Mouse (Mus musculus): ENCODE results near the gene Arvcf. TPM values are rescaled to one million over a fixed set of nuclear protein-coding genes. Genes with fewer than 3 reads are reported as not detected.
A peak's percentile ranks its signal among the peaks of the same experiment; 100 is the strongest.

The Arvcf gene
- polyA plus RNA-seq, 1 experiment = 52.3 TPM

DNA sequence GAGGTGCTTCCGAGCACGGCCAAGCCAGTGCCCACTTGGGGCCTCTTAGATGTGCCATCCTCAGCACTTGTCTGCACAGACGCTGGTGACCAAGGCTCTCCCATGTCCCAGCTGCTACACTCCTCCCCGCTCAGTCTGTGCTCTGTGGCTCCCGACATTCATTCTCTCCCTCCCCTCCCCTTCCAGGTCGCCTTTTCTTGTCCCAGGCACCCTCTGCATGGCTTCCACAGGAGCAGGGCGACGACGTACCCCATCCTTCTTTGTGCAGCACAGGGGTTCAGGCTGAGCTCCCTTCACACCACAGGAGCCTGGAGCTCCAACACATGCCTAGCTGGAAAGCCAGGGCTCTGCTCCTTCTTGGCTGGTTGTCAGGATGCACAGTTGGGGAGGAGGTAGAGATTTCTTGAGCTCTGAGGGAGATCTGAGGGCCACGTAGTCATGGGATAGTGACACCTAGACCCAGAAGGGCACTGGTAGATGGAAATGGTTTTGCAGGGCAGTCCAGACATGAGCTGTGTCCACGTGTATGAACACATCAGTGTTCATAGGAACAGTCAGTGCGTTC, 1.9 kb downstream of the Arvcf start:
- Histone ChIP-seq H3K4me1 (replicated peaks; ENCODE audit: control insufficient read depth, insufficient read depth, low read length) (peaks cover 7% of the 10 kb centered on the region; the same call in 1 of the 2 replicates), H3K27me3 (ENCODE audit: control insufficient read depth, insufficient read depth, low read length) (peaks cover 14% of the 10 kb centered on the region), H3K4me3 (ENCODE audit: control insufficient read depth, insufficient read depth, low read length) (no peak overlapping the region), H3K27ac (ENCODE audit: control insufficient read depth, insufficient read depth, low read length) (no peak overlapping the region), H3K36me3 (ENCODE audit: control insufficient read depth, insufficient read depth, low read length) (no peaks in the 10 kb centered on the region)
- WGBS = 91% methylated on average over 12 of the region's 12 CpGs
- TF ChIP-seq CTCF (IDR thresholded peaks at IDR 0.05; ENCODE audit: borderline replicate concordance, control insufficient read depth, extremely low read depth, insufficient read depth, low read length, poor library complexity) = no peak
- TF ChIP-seq POLR2A (IDR thresholded peaks at IDR 0.05; ENCODE audit: control insufficient read depth, extremely low read depth, insufficient read depth, low read length, poor library complexity) = no peak
- DNase-seq = no peak

DNA sequence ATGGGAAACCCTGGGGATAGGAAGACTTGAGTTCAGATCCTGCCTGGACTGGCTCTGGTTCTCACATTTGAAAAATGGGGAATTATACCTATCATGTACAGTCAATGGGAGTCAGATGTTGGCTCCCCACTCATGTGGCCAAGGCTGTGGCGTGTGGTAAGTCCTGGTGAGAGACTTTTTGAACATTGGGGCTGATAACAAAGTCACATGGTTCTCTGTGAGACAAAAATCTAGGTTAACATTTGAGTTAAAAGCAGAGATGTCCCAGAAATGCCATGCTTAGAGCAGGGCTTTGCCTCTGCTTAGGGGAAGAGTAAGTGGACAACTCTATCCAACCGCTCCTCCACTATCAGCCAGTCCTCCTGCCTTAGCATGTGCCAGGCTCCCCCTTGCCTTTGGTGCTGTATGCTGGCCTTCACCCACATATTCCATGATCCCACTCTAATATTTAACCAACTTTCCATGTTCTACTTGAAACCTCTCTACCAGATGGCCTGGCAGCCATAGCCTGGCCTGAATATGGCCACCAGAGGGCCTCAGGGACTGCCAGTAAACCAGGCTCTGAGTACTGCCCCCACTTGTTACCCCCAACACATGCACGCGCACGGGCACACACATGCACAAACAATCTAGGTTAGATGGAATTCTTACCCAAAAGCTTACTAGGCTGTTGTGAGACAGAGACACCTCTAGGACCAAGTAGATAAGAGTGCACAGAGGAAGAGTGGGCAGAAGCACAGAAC, 3.5 kb downstream of the Arvcf start:
- Histone ChIP-seq H3K36me3 (ENCODE audit: control insufficient read depth, insufficient read depth, low read length) (no peaks in the 10 kb centered on the region), H3K27me3 (ENCODE audit: control insufficient read depth, insufficient read depth, low read length) (peaks cover 14% of the 10 kb centered on the region), H3K4me3 (ENCODE audit: control insufficient read depth, insufficient read depth, low read length) (no peak overlapping the region), H3K27ac (ENCODE audit: control insufficient read depth, insufficient read depth, low read length) (no peak overlapping the region), H3K4me1 (replicated peaks; ENCODE audit: control insufficient read depth, insufficient read depth, low read length) (peaks cover 7% of the 10 kb centered on the region; the same call in 1 of the 2 replicates)
- peak; percentile 32 for DNase-seq
- 51% methylated on average over 5 of the region's 5 CpGs for WGBS
- TF ChIP-seq POLR2A (IDR thresholded peaks at IDR 0.05; ENCODE audit: control insufficient read depth, extremely low read depth, insufficient read depth, low read length, poor library complexity) = no peak
- peak; percentile 53; the same call in 1 of the 2 replicates for TF ChIP-seq CTCF (IDR thresholded peaks at IDR 0.05; ENCODE audit: borderline replicate concordance, control insufficient read depth, extremely low read depth, insufficient read depth, low read length, poor library complexity)

DNA sequence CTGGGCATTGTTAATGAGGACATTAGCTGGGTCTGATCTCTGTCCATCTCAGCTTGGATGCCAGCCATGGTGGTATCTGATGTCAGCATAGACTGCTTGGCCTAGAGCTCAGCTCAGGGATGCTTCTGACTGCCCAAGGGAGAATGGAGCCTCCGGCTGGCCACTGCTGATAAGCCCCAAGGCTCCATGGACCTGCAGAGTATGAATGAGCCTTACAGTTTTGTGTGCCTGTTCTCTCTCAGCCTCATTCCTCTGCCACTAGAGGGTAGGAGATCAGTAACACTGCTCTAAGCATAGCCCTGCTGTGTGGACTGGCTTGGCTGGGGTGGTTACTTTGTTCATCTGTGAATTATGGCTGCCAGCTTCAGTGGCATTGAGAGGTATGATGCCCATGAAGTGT, 5.1 kb downstream of the Arvcf start:
- 95% methylated on average over 1 of the region's 1 CpGs for WGBS
- Histone ChIP-seq H3K36me3 (ENCODE audit: control insufficient read depth, insufficient read depth, low read length) (no peaks in the 10 kb centered on the region), H3K4me1 (replicated peaks; ENCODE audit: control insufficient read depth, insufficient read depth, low read length) (peaks cover 3% of the 10 kb centered on the region; the same call in 1 of the 2 replicates), H3K27ac (ENCODE audit: control insufficient read depth, insufficient read depth, low read length) (no peak overlapping the region), H3K27me3 (ENCODE audit: control insufficient read depth, insufficient read depth, low read length) (peaks cover 14% of the 10 kb centered on the region), H3K4me3 (ENCODE audit: control insufficient read depth, insufficient read depth, low read length) (no peak overlapping the region)
- no peak for TF ChIP-seq CTCF (IDR thresholded peaks at IDR 0.05; ENCODE audit: borderline replicate concordance, control insufficient read depth, extremely low read depth, insufficient read depth, low read length, poor library complexity)
- TF ChIP-seq POLR2A (IDR thresholded peaks at IDR 0.05; ENCODE audit: control insufficient read depth, extremely low read depth, insufficient read depth, low read length, poor library complexity) = no peak
- DNase-seq = no peak

DNA sequence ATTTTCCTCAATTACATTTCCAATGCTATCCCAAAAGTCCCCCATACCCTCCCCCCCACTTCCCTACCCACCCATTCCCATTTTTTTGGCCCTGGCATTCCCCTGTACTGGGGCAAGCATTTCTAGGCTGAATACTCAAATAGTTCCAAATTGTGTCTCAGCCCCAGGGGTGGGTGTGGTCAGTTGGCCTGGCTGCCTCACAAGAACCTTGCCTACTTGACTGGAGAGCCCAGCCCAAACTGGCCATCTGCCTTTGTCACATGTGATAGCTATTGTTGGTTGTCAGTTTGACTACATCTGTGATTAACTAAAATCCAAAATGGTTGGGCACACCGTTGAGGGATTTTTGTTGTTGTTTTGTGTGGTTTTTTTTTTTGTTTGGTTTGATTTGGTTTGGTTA, 9.0 kb downstream of the Arvcf start:
- TF ChIP-seq CTCF (IDR thresholded peaks at IDR 0.05; ENCODE audit: borderline replicate concordance, control insufficient read depth, extremely low read depth, insufficient read depth, low read length, poor library complexity) = no peak
- TF ChIP-seq POLR2A (IDR thresholded peaks at IDR 0.05; ENCODE audit: control insufficient read depth, extremely low read depth, insufficient read depth, low read length, poor library complexity) = no peak
- no peaks in the 10 kb centered on the region for H3K36me3 ChIP-seq (ENCODE audit: control insufficient read depth, insufficient read depth, low read length)
- no peak overlapping the region for H3K4me3 ChIP-seq (ENCODE audit: control insufficient read depth, insufficient read depth, low read length)
- no peak for DNase-seq
- WGBS = 80% methylated on average over 1 of the region's 1 CpGs
- no peak overlapping the region for H3K27ac ChIP-seq (ENCODE audit: control insufficient read depth, insufficient read depth, low read length)
- no peaks in the 10 kb centered on the region for H3K4me1 ChIP-seq (replicated peaks; ENCODE audit: control insufficient read depth, insufficient read depth, low read length)
- no peaks in the 10 kb centered on the region for H3K27me3 ChIP-seq (ENCODE audit: control insufficient read depth, insufficient read depth, low read length)

DNA sequence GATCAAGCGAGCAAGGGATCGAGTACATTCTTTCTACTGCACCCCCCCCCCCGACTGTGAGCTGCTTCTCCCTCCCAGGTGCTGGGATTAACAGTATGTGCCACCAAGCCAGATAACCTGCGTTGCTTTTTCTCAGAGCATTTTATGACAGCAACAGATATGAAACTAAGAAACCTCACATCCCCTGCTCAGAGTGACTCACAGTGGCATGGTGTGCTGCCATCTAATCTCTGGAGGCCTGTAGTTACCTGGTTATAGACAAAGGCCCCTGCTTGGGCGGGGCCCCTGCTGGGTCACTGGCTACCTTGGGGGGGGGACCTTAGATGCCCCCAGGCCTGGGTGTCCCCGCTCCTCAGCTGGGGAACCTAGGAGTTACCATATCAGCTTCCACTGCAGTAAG, 10.0 kb downstream of the Arvcf start:
- TF ChIP-seq CTCF (IDR thresholded peaks at IDR 0.05; ENCODE audit: borderline replicate concordance, control insufficient read depth, extremely low read depth, insufficient read depth, low read length, poor library complexity) (no peak), POLR2A (IDR thresholded peaks at IDR 0.05; ENCODE audit: control insufficient read depth, extremely low read depth, insufficient read depth, low read length, poor library complexity) (no peak)
- no peak overlapping the region for H3K27ac ChIP-seq (ENCODE audit: control insufficient read depth, insufficient read depth, low read length)
- H3K27me3 ChIP-seq (ENCODE audit: control insufficient read depth, insufficient read depth, low read length) = no peaks in the 10 kb centered on the region
- no peaks in the 10 kb centered on the region for H3K4me1 ChIP-seq (replicated peaks; ENCODE audit: control insufficient read depth, insufficient read depth, low read length)
- DNase-seq = no peak
- H3K36me3 ChIP-seq (ENCODE audit: control insufficient read depth, insufficient read depth, low read length) = no peaks in the 10 kb centered on the region
- H3K4me3 ChIP-seq (ENCODE audit: control insufficient read depth, insufficient read depth, low read length) = no peak overlapping the region
- 91% methylated on average over 6 of the region's 6 CpGs for WGBS

DNA sequence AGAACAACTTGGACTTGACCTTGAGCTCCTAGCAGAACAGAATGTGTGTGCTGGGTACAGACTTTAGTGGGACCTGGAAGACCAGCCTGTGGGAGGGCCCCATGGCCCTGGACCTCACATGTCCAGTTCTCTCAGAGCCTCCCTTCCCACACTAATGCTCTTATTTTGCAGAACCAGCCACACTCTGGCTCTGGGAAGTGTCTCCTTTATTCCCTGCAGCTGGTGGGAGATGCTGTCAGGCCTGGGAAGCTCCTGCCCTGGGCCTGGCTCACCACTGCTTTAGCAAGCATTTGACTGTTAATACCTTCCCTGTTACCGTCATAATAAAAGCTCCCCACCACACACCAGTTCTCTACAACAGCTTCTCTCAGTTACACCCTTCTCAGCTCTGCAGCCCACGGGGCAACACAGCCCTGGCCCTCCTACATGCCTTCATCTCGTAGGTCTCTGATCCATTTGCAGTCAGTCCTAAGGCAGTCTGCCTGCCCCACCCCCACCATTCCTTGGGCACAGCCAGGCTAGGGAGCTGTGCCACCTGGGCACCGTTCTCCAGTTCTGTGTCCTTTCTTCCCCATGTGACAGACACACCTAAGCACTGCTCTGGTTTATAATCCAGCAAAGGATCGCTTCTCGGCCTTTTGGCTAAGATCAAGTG, 12.3 kb downstream of the Arvcf start:
- Histone ChIP-seq H3K27me3 (ENCODE audit: control insufficient read depth, insufficient read depth, low read length) (no peaks in the 10 kb centered on the region), H3K4me3 (ENCODE audit: control insufficient read depth, insufficient read depth, low read length) (no peak overlapping the region), H3K36me3 (ENCODE audit: control insufficient read depth, insufficient read depth, low read length) (no peaks in the 10 kb centered on the region), H3K27ac (ENCODE audit: control insufficient read depth, insufficient read depth, low read length) (no peak overlapping the region), H3K4me1 (replicated peaks; ENCODE audit: control insufficient read depth, insufficient read depth, low read length) (no peaks in the 10 kb centered on the region)
- no peak for DNase-seq
- TF ChIP-seq CTCF (IDR thresholded peaks at IDR 0.05; ENCODE audit: borderline replicate concordance, control insufficient read depth, extremely low read depth, insufficient read depth, low read length, poor library complexity) (no peak), POLR2A (IDR thresholded peaks at IDR 0.05; ENCODE audit: control insufficient read depth, extremely low read depth, insufficient read depth, low read length, poor library complexity) (no peak)
- 94% methylated on average over 6 of the region's 6 CpGs for WGBS
